Mouse (Mus musculus) heart, postnatal 0 days (tissue): ENCODE results near the gene Gm28053.

Source experiments
- CTCF ChIP-seq: IDR thresholded peaks from 2 replicates; pipeline ENCODE4 v1.5.1; 2016; ENCODE audit warnings: antibody characterized with exemption, control low read depth, low read depth
- EP300 ChIP-seq: IDR thresholded peaks from 2 replicates; pipeline ENCODE4 v1.6.1; 2016; ENCODE audit warnings: antibody characterized with exemption, low read depth

DNA sequence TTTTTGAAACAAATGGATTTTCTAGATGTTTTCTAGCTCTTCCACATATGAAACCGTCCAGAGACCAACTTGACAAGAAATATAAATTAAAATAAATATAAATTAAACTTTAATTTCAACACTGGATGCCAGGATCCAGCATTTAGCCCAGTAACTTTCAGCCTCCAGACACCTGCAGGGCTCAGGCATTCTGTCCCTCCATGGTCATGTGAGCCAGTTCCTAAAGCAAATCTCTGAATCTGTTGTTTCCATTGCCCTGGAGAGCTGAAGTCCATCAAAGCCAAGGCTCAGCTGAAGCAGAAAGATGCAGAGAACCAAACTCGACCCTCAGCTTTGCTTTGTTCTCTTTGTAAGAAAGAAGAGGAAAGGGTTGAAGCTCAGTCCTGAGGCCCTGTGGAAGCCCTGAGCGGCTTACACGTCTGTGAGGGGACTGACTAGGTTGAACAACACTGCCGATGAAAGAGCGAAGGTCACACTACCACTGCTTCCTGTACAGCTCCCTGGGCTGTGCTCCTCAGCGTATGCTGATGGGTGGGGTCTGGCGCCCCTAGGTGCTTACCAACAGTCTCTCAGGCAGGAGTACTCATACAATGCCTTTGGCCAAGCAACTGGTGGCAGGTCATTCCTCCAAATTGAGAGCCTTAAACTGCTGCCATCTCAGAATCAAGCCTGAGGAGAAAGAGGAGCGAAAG, 49.9 kb downstream of the Gm28053 start:
- no peak for TF ChIP-seq EP300
- TF ChIP-seq CTCF, result no peak
